Mouse (Mus musculus): ENCODE measurements around the gene Sppl3. TPM values are rescaled to one million over a fixed set of nuclear protein-coding genes. Genes with fewer than 3 reads are reported as not detected.

Gene Sppl3
- total RNA-seq, 1 experiment: 56.1 TPM

GRCm38 (mm10) chr5:114967523-114968268, 43.2 kb upstream of the Sppl3 start:
- Histone ChIP-seq H3K9ac (ENCODE audit: insufficient read depth, low read depth, low read length, poor library complexity, severe bottlenecking) (no peak overlapping the region), H3K9me3 (ENCODE audit: control insufficient read depth, insufficient read depth, low read depth, low read length) (no peaks in the 10 kb centered on the region), H3K27ac (ENCODE audit: insufficient read depth, low read depth, low read length, poor library complexity, severe bottlenecking) (no peak overlapping the region), H3K36me3 (ENCODE audit: control insufficient read depth, insufficient read depth, low read length, poor library complexity, severe bottlenecking) (no peaks in the 10 kb centered on the region), H3K4me3 (ENCODE audit: insufficient read depth in 1 of 2, low read depth in 1 of 2, low read length in 2 of 2, poor library complexity in 1 of 2, severe bottlenecking in 1 of 2) (no peak overlapping the region), H3K4me1 (ENCODE audit: control insufficient read depth in 2 of 2, insufficient read depth in 2 of 2, low read length in 2 of 2, poor library complexity in 1 of 2) (peaks cover 0 to 24% of the 10 kb centered on the region in 2 experiments; a peak in 2 of 4 replicates)
- in situ Hi-C loops (cut with MboI; ENCODE audit: low sequenced_read_pairs in 2 of 2, unreplicated experiment in 2 of 2): no loop called here
- no peak for TF ChIP-seq ZC3H11A (IDR thresholded peaks at IDR 0.05; ENCODE audit: borderline replicate concordance, low read depth, low read length)
- TF ChIP-seq MAFK (IDR thresholded peaks at IDR 0.05; ENCODE audit: insufficient read depth, low read depth, low read length): no peak
- no peak for TF ChIP-seq CHD2 (IDR thresholded peaks at IDR 0.05; ENCODE audit: low read depth, low read length)
- TF ChIP-seq ZNF384 (IDR thresholded peaks at IDR 0.05; ENCODE audit: low read depth, low read length): no peak
- no peak for DNase-seq (ENCODE audit: low read depth, low spot score)

GRCm38 (mm10) chr5:114968651-114969050, 42.3 kb upstream of the Sppl3 start:
- TF ChIP-seq HCFC1 (IDR thresholded peaks at IDR 0.05; ENCODE audit: borderline replicate concordance, insufficient read depth, low read length) (no peak), ZC3H11A (IDR thresholded peaks at IDR 0.05; ENCODE audit: borderline replicate concordance, low read depth, low read length) (no peak), MAFK (IDR thresholded peaks at IDR 0.05; ENCODE audit: insufficient read depth, low read depth, low read length) (no peak), CHD2 (IDR thresholded peaks at IDR 0.05; ENCODE audit: low read depth, low read length) (no peak), ZNF384 (IDR thresholded peaks at IDR 0.05; ENCODE audit: low read depth, low read length) (no peak)
- Histone ChIP-seq H3K27ac (ENCODE audit: insufficient read depth, low read depth, low read length, poor library complexity, severe bottlenecking) (no peak overlapping the region), H3K36me3 (ENCODE audit: control insufficient read depth, insufficient read depth, low read length, poor library complexity, severe bottlenecking) (no peaks in the 10 kb centered on the region), H3K4me3 (ENCODE audit: insufficient read depth in 1 of 2, low read depth in 1 of 2, low read length in 2 of 2, poor library complexity in 1 of 2, severe bottlenecking in 1 of 2) (no peak overlapping the region), H3K9me3 (ENCODE audit: control insufficient read depth, insufficient read depth, low read depth, low read length) (no peaks in the 10 kb centered on the region), H3K9ac (ENCODE audit: insufficient read depth, low read depth, low read length, poor library complexity, severe bottlenecking) (no peak overlapping the region), H3K4me1 (ENCODE audit: control insufficient read depth in 2 of 2, insufficient read depth in 2 of 2, low read length in 2 of 2, poor library complexity in 1 of 2) (peaks cover 0 to 26% of the 10 kb centered on the region in 2 experiments; a peak in 2 of 4 replicates)
- in situ Hi-C loops (cut with MboI; ENCODE audit: low sequenced_read_pairs in 2 of 2, unreplicated experiment in 2 of 2): no loop called here
- no peak for DNase-seq (ENCODE audit: low read depth, low spot score)

- no peak for DNase-seq (ENCODE audit: low read depth, low spot score)
- peaks cover 0 to 26% of the 10 kb centered on the region in 2 experiments; a peak in 2 of 4 replicates for H3K4me1 ChIP-seq (ENCODE audit: control insufficient read depth in 2 of 2, insufficient read depth in 2 of 2, low read length in 2 of 2, poor library complexity in 1 of 2)
- in situ Hi-C loops (cut with MboI; ENCODE audit: low sequenced_read_pairs in 2 of 2, unreplicated experiment in 2 of 2): no loop called here
- no peak for TF ChIP-seq ZNF384 (IDR thresholded peaks at IDR 0.05; ENCODE audit: low read depth, low read length)
- TF ChIP-seq CHD2 (IDR thresholded peaks at IDR 0.05; ENCODE audit: low read depth, low read length): no peak
- TF ChIP-seq ZC3H11A (IDR thresholded peaks at IDR 0.05; ENCODE audit: borderline replicate concordance, low read depth, low read length): no peak
- TF ChIP-seq HCFC1 (IDR thresholded peaks at IDR 0.05; ENCODE audit: borderline replicate concordance, insufficient read depth, low read length): no peak
- TF ChIP-seq MAFK (IDR thresholded peaks at IDR 0.05; ENCODE audit: insufficient read depth, low read depth, low read length): no peak
- H3K9ac ChIP-seq (ENCODE audit: insufficient read depth, low read depth, low read length, poor library complexity, severe bottlenecking): no peak overlapping the region
- no peak overlapping the region for H3K27ac ChIP-seq (ENCODE audit: insufficient read depth, low read depth, low read length, poor library complexity, severe bottlenecking)
- H3K4me3 ChIP-seq (ENCODE audit: insufficient read depth in 1 of 2, low read depth in 1 of 2, low read length in 2 of 2, poor library complexity in 1 of 2, severe bottlenecking in 1 of 2): no peak overlapping the region
- no peaks in the 10 kb centered on the region for H3K9me3 ChIP-seq (ENCODE audit: control insufficient read depth, insufficient read depth, low read depth, low read length)
- no peaks in the 10 kb centered on the region for H3K36me3 ChIP-seq (ENCODE audit: control insufficient read depth, insufficient read depth, low read length, poor library complexity, severe bottlenecking)
Observed at GRCm38 (mm10) chr5:114969064-114969463, 41.9 kb upstream of the Sppl3 start.

- H3K9ac ChIP-seq (ENCODE audit: insufficient read depth, low read depth, low read length, poor library complexity, severe bottlenecking): no peak overlapping the region
- TF ChIP-seq ZC3H11A (IDR thresholded peaks at IDR 0.05; ENCODE audit: borderline replicate concordance, low read depth, low read length): no peak
- no peak for DNase-seq (ENCODE audit: low read depth, low spot score)
- in situ Hi-C loops (cut with MboI; ENCODE audit: low sequenced_read_pairs in 2 of 2, unreplicated experiment in 2 of 2): loop anchor here in 1 of 2 experiments (10.0 kb wide), 1 partner anchor 135 kb away; no protein-coding TSS in a partner anchor
- no peaks in the 10 kb centered on the region for H3K9me3 ChIP-seq (ENCODE audit: control insufficient read depth, insufficient read depth, low read depth, low read length)
- no peak overlapping the region for H3K27ac ChIP-seq (ENCODE audit: insufficient read depth, low read depth, low read length, poor library complexity, severe bottlenecking)
- no peaks in the 10 kb centered on the region for H3K36me3 ChIP-seq (ENCODE audit: control insufficient read depth, insufficient read depth, low read length, poor library complexity, severe bottlenecking)
- peaks cover 0 to 26% of the 10 kb centered on the region in 2 experiments; a peak in 2 of 4 replicates for H3K4me1 ChIP-seq (ENCODE audit: control insufficient read depth in 2 of 2, insufficient read depth in 2 of 2, low read length in 2 of 2, poor library complexity in 1 of 2)
- H3K4me3 ChIP-seq (ENCODE audit: insufficient read depth in 1 of 2, low read depth in 1 of 2, low read length in 2 of 2, poor library complexity in 1 of 2, severe bottlenecking in 1 of 2): no peak overlapping the region
Observed at GRCm38 (mm10) chr5:114969609-114970215, 41.2 kb upstream of the Sppl3 start.
